Mouse (Mus musculus) bone marrow macrophage, adult 2 months (primary cell): ENCODE results near the gene Lin9. TPM values are rescaled to one million over a fixed set of nuclear protein-coding genes. Genes with fewer than 3 reads are reported as not detected.
"Not testable (repeated sequence)": the region's sequence is repeated elsewhere in the genome, so short reads cannot be mapped to it uniquely, and the experiment has no call there.

ENCODE experiments used
- H3K27ac ChIP-seq: 2 replicates; pipeline ENCODE4 v1.5.1; 2012; ENCODE audit warnings: low read depth, low read length; ENCODE audit not compliant: insufficient read depth
- H3K4me1 ChIP-seq: 2 replicates; pipeline ENCODE4 v1.6.1; 2012; ENCODE audit warnings: low read length; ENCODE audit not compliant: control insufficient read depth, insufficient read depth
- H3K4me3 ChIP-seq: 2 replicates; pipeline ENCODE4 v1.5.1; 2012; ENCODE audit warnings: mild to moderate bottlenecking, low read length, moderate library complexity; ENCODE audit not compliant: insufficient read depth
- CTCF ChIP-seq: IDR thresholded peaks from 2 replicates; pipeline ENCODE4 v1.5.1; 2012; ENCODE audit warnings: low read depth, mild to moderate bottlenecking, low read length, moderate library complexity
- POLR2A ChIP-seq: IDR thresholded peaks from 2 replicates; pipeline ENCODE4 v1.6.1; 2012; ENCODE audit warnings: mild to moderate bottlenecking, low read depth, low read length, borderline replicate concordance
- polyA plus RNA-seq: library from polyadenylated mRNA; stranded (reverse); fragments of >200 nt; gene quantifications from 2 replicates; pipeline ENCODE4 v1.2.4, GENCODE M21; 2012; ENCODE audit not compliant: missing spikeins, insufficient read depth, insufficient read length

The Lin9 gene
- polyA plus RNA-seq: 14.4 and 14.7 TPM in 2 replicates

GRCm38 (mm10) chr1:180641137-180641517 is at the start of gene Lin9:
Gene Lin9, plus strand, starts transcription at chr1:180641150.
- Histone ChIP-seq H3K4me1 (peaks cover 14% of the 10 kb centered on the region), H3K4me3 (peak within 1 kb of the TSS; percentile 99), H3K27ac (peak within 1 kb of the TSS; percentile 76)
- no peak for TF ChIP-seq CTCF
- no peak for TF ChIP-seq POLR2A

DNA sequence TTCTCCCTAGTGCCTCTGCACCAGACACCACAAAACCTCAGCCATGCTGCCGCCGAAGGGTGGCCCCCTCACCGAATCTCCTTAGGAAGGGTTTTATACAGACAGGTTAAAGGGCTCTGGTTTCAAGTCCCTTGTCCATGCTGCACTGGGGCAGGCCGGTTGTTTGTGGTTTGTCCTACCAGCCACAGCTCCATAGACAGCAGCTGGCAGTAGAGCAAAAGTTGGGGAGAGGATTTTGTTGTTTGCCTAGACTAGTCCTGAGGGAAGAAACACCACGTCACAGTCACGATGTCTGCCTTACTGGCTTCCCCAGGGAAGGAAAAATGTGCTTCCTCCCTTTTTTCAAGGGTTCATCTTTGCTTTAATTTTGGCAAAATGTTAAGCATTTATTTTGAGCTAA is 40.4 kb upstream of the Lin9 start:
- TF ChIP-seq POLR2A: no peak
- no peak for TF ChIP-seq CTCF
- H3K4me3 ChIP-seq: no peak overlapping the region
- peak overlapping the region; percentile 97 for H3K27ac ChIP-seq
- H3K4me1 ChIP-seq: peaks cover 52% of the 10 kb centered on the region

DNA sequence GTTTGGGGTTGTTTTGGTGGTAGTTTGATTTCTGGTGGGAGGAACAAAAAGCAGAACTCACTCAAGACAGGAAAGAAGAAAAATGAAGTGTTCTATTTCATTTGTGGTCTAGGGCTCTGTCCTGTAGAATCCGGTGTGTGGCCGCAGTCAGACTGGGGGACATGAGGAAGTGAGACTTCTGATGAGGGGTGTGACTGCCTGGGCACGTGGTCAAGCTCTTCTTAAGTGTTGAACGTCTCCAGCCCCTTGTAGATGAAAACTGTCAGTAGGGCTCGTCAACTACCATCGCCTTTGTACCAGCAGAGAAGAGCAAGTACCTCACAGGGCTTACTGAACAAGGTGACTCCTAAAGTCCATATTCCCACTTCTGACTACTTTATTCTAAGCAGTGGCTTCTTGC is 39.1 kb upstream of the Lin9 start:
- peak overlapping the region; percentile 97 for H3K27ac ChIP-seq
- TF ChIP-seq CTCF: no peak
- no peak for TF ChIP-seq POLR2A
- no peak overlapping the region for H3K4me3 ChIP-seq
- peaks cover 62% of the 10 kb centered on the region for H3K4me1 ChIP-seq

DNA sequence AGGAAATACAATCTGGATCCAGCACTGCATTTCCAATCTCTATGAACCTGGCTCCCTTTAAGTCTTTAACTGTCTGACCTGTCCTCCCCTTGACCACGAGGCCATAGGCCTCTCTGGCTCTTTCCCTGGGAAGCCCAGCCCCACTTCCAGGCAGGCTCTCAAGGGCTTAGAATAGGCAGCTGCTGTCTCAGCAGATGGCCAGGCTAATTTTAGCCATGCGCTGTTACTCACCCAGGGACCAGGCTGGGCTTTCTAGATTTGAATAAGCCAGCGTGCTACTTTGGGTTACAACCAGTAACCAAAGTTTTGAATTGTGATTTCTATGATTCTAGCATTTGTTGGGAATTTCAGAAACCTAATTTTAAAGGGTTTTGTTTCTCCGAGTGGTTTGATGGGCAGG is 36.4 kb upstream of the Lin9 start:
- peaks cover 73% of the 10 kb centered on the region for H3K4me1 ChIP-seq
- H3K4me3 ChIP-seq: no peak overlapping the region
- peak overlapping the region; percentile 96 for H3K27ac ChIP-seq
- TF ChIP-seq POLR2A: no peak
- no peak for TF ChIP-seq CTCF

GRCm38 (mm10) chr1:180606106-180606505 is 34.8 kb upstream of the Lin9 start:
- Histone ChIP-seq H3K4me3 (no peak overlapping the region), H3K27ac (peak overlapping the region; percentile 96; the same call in 1 of the 2 replicates), H3K4me1 (peaks cover 58% of the 10 kb centered on the region)
- no peak for TF ChIP-seq CTCF
- no peak for TF ChIP-seq POLR2A

GRCm38 (mm10) chr1:180606796-180607577 is 34.0 kb upstream of the Lin9 start:
- Histone ChIP-seq H3K4me3 (no peak overlapping the region), H3K4me1 (peaks cover 52% of the 10 kb centered on the region), H3K27ac (peak overlapping the region; percentile 57)
- TF ChIP-seq POLR2A (no peak), CTCF (no peak)

- peaks cover 47% of the 10 kb centered on the region for H3K4me1 ChIP-seq
- no peak overlapping the region for H3K4me3 ChIP-seq
- TF ChIP-seq POLR2A (no peak), CTCF (no peak)
- peak overlapping the region; percentile 57 for H3K27ac ChIP-seq
Observed at GRCm38 (mm10) chr1:180607578-180607879, 33.4 kb upstream of the Lin9 start.

DNA sequence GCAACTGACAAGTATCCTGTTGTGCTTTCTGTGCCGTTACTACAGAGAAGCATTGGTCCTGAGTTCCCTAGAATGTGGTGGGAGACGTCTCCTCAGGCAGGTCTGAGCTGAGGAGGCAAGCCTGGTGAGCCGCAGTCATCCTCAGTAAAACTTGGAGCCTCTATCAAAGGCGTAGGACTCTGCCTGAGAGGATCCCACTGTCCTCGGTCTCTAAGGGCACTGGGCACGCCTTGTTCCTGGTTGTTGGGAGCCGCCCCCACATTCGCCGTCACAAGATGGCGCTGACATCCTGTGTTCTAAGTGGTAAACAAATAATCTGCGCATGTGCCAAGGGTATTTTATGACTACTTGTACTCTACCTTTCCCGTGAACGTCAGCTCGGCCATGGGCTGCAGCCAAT is 29.1 kb upstream of the Lin9 start:
- not testable (repeated sequence) for H3K27ac ChIP-seq

GRCm38 (mm10) chr1:180616762-180617161 is 24.2 kb upstream of the Lin9 start:
- Histone ChIP-seq H3K27ac (peak overlapping the region; percentile 72), H3K4me3 (no peak overlapping the region), H3K4me1 (peaks cover 11% of the 10 kb centered on the region)
- TF ChIP-seq POLR2A (no peak), CTCF (no peak)

More for the DNA sequence above, 29.1 kb upstream of the Lin9 start:
- peaks cover 15% of the 10 kb centered on the region for H3K4me1 ChIP-seq
- not testable (repeated sequence) for H3K4me3 ChIP-seq

DNA sequence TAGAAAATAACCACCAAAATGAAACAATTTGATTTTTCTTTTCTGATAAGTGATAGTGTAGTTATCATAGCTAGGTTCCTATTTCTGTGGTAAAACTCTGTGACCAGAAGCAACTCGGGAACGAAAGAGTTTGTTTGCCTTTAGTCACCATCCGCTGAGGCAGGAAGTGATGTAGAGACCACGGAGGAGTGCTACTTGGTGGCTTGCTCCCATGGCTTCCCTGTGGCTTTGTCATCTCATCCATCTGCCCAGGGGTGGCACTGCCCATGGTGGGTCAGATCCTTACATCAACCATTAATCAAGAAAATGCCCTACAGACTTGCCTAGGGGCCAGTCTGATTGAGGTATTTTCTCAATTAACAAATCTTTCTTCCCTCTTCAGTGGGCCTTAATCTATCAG is 18.6 kb upstream of the Lin9 start:
- Histone ChIP-seq H3K27ac (no peak overlapping the region), H3K4me1 (peaks cover 9% of the 10 kb centered on the region), H3K4me3 (no peak overlapping the region)
- TF ChIP-seq CTCF (no peak), POLR2A (no peak)
